Mouse (Mus musculus): ENCODE results near the gene Gm4181. TPM values are rescaled to one million over a fixed set of nuclear protein-coding genes. Genes with fewer than 3 reads are reported as not detected.
"Not testable (repeated sequence)": the region's sequence is repeated elsewhere in the genome, so short reads cannot be mapped to it uniquely, and the experiment has no call there.

Gene Gm4181
- not detected in 2 replicates for polyA plus RNA-seq (2015; fragmentation: Nextera tagmentation; extraction: Ambion mirVana)

DNA sequence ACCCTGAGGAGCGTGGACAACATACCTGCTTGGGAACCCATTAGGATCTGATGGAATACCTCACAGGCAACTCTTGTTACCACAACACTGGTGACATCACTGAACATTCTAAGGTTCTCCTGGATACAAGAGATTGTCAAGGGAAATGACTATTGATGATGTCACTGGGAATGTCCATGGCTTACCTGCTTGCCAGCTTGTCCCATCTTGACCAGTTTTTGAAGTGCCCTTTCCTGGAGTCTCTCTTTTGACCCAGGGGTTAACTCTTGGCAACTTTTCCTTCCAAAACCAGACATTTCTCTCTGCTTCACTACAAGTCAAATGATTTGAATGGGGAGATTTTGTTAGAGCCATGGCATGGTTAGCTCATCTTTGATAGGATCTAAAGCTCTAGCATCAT lies at the start of gene Gm4181:
TSS of gene Gm4181 (minus strand) at position 101 of the 400 bp plus-strand sequence.
- ATAC-seq; H3K4me2 ChIP-seq (ENCODE audit: low read length); H3K27ac ChIP-seq (ENCODE audit: low read length); H3K27me3 ChIP-seq (ENCODE audit: control insufficient read depth, insufficient read depth, low read depth, low read length); H3K4me3 ChIP-seq (ENCODE audit: low read depth, low read length); H3K9me3 ChIP-seq (replicated peaks; ENCODE audit: control insufficient read depth, low read length, poor library complexity, severe bottlenecking); H3K36me3 ChIP-seq (ENCODE audit: control insufficient read depth, insufficient read depth, low read length); H3K9ac ChIP-seq (ENCODE audit: low read depth, low read length); H3K4me1 ChIP-seq (ENCODE audit: control insufficient read depth, insufficient read depth, low read length): not testable (repeated sequence)
- WGBS, result 89% methylated on average over 1 of the region's 1 CpGs

DNA sequence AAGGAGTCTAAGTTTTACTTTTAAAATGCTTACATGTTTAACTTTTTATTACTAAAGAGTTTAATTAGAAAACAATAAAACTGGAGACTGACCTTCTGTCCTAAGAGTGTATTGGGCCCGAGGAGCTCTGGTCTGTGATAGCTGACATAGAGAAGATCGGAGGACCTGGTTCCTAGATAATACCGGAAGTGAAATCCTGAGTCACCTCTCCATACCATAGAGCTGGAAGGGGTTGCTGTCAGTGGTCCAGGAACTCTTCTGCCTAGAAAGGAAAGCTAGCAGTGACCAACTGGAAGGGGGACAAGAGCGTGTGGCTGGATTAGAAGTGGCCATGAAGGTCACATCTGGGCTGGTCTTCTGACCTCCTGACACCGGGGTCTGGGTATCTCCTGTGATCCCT lies 41.8 kb upstream of the Gm4181 start:
- 95% methylated on average over 5 of the region's 5 CpGs for WGBS
- no peak for ATAC-seq
- H3K27me3 ChIP-seq (ENCODE audit: control insufficient read depth, insufficient read depth, low read depth, low read length), result no peaks in the 10 kb centered on the region

DNA sequence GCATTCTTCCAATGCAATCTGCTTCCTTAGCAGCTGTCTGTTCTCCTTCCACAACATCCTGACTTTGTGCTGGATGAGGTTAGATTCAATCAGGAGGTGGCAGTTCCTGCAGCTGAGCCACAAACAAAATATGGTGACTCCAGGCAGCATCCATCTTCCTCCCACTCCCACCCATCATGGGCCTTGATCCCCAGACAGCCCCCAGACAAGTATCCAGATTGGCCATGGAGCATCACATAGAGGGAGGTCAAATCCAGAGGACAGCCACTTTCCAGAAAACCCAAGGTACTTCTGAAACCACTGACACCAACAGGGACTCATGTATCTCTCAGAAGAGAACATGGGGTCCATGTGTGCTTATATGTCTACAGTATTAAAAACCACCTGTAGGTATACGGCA lies 3.0 kb downstream of the Gm4181 start:
- not testable (repeated sequence) for H3K4me2 ChIP-seq (ENCODE audit: low read length); H3K9me3 ChIP-seq (replicated peaks; ENCODE audit: control insufficient read depth, low read length, poor library complexity, severe bottlenecking); ATAC-seq; H3K4me1 ChIP-seq (ENCODE audit: control insufficient read depth, insufficient read depth, low read length); H3K9ac ChIP-seq (ENCODE audit: low read depth, low read length); H3K4me3 ChIP-seq (ENCODE audit: low read depth, low read length); H3K36me3 ChIP-seq (ENCODE audit: control insufficient read depth, insufficient read depth, low read length); H3K27ac ChIP-seq (ENCODE audit: low read length); H3K27me3 ChIP-seq (ENCODE audit: control insufficient read depth, insufficient read depth, low read depth, low read length)
- WGBS, result 95% methylated on average over 1 of the region's 1 CpGs

More for the DNA sequence above, 41.8 kb upstream of the Gm4181 start:
- H3K4me3 ChIP-seq (ENCODE audit: low read depth, low read length), result no peak overlapping the region
- H3K4me2 ChIP-seq (ENCODE audit: low read length), result no peak overlapping the region
- H3K4me1 ChIP-seq (ENCODE audit: control insufficient read depth, insufficient read depth, low read length), result no peaks in the 10 kb centered on the region
- H3K9ac ChIP-seq (ENCODE audit: low read depth, low read length), result no peak overlapping the region
- no peaks in the 10 kb centered on the region for H3K36me3 ChIP-seq (ENCODE audit: control insufficient read depth, insufficient read depth, low read length)
- H3K9me3 ChIP-seq (replicated peaks; ENCODE audit: control insufficient read depth, low read length, poor library complexity, severe bottlenecking), result no peaks in the 10 kb centered on the region
- no peak overlapping the region for H3K27ac ChIP-seq (ENCODE audit: low read length)

DNA sequence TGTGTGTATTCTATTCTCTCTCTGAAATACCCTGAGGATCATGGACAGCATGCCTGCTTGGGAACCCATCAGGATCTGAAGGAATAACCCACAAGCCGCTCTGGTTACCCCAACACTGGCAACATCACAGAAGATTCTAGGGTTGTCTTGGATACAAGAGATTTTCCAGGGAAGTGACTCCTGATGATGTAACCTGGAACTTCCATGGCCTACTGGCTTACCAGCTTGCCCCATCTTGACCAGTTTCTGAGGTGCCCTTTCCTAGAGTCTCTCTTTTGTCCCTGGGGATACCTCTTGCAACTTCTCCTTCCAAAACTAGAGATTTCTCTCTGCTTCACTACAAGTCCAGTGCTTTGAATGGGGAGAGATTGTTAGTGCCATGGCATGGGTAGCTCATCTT lies 24.3 kb downstream of the Gm4181 start, which contains the start of gene Gm17078:
TSS of gene Gm17078 (minus strand) at position 101 of the 400 bp plus-strand sequence.
- 65% methylated on average over 1 of the region's 1 CpGs for WGBS

DNA sequence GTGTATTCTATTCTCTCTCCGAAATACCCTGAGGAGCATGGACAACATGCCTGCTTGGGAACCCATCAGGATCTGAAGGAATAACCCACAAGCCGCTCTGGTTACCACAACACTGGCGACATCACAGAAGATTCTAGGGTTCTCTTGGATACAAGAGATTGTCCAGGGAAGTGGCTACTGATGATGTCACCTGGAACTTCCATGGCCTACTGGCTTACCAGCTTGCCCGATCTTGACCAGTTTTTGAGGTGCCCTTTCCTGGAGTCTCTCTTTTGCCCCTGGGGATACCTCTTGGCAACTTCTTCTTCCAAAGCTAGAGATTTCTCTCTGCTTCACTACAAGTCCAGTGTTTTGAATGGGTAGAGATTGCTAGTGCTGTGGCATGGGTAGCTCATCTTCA lies 43.4 kb downstream of the Gm4181 start, which contains the start of gene Gm17174:
TSS of gene Gm17174 (minus strand) at position 101 of the 400 bp plus-strand sequence.
- 95% methylated on average over 4 of the region's 4 CpGs for WGBS
- H3K27me3 ChIP-seq (ENCODE audit: control insufficient read depth, insufficient read depth, low read depth, low read length); H3K4me2 ChIP-seq (ENCODE audit: low read length); H3K4me3 ChIP-seq (ENCODE audit: low read depth, low read length); H3K27ac ChIP-seq (ENCODE audit: low read length); H3K4me1 ChIP-seq (ENCODE audit: control insufficient read depth, insufficient read depth, low read length); H3K9ac ChIP-seq (ENCODE audit: low read depth, low read length); ATAC-seq; H3K9me3 ChIP-seq (replicated peaks; ENCODE audit: control insufficient read depth, low read length, poor library complexity, severe bottlenecking); H3K36me3 ChIP-seq (ENCODE audit: control insufficient read depth, insufficient read depth, low read length): not testable (repeated sequence)

More for the DNA sequence above, 24.3 kb downstream of the Gm4181 start, which contains the start of gene Gm17078:
- ATAC-seq, result no peak
- no peaks in the 10 kb centered on the region for H3K4me1 ChIP-seq (ENCODE audit: control insufficient read depth, insufficient read depth, low read length)
- H3K9ac ChIP-seq (ENCODE audit: low read depth, low read length), result no peak within 1 kb of the TSS
- no peak within 1 kb of the TSS for H3K4me3 ChIP-seq (ENCODE audit: low read depth, low read length)
- H3K27ac ChIP-seq (ENCODE audit: low read length), result no peak within 1 kb of the TSS
- no peaks in the 10 kb centered on the region for H3K27me3 ChIP-seq (ENCODE audit: control insufficient read depth, insufficient read depth, low read depth, low read length)
- H3K9me3 ChIP-seq (replicated peaks; ENCODE audit: control insufficient read depth, low read length, poor library complexity, severe bottlenecking), result no peaks in the 10 kb centered on the region
- H3K4me2 ChIP-seq (ENCODE audit: low read length), result no peak within 1 kb of the TSS
- no peaks in the 10 kb centered on the region for H3K36me3 ChIP-seq (ENCODE audit: control insufficient read depth, insufficient read depth, low read length)

Other genes with a start within 250 kb of the Gm4181 start
- gene Vmn2r88, start 224.8 kb downstream of the Gm4181 start, polyA plus RNA-seq (2015; fragmentation: Nextera tagmentation; extraction: Ambion mirVana), result not detected in 2 replicates
- gene Vmn2r89, start 183.8 kb downstream of the Gm4181 start, polyA plus RNA-seq (2015; fragmentation: Nextera tagmentation; extraction: Ambion mirVana), result not detected in 2 replicates
- gene Gm5622, start 82.9 kb downstream of the Gm4181 start, polyA plus RNA-seq (2015; fragmentation: Nextera tagmentation; extraction: Ambion mirVana), result not detected in 2 replicates
- gene Gm17175, start 61.6 kb downstream of the Gm4181 start, polyA plus RNA-seq (2015; fragmentation: Nextera tagmentation; extraction: Ambion mirVana), result not detected in 2 replicates
- not detected in 2 replicates for gene Gm17174, start 43.5 kb downstream of the Gm4181 start, polyA plus RNA-seq (2015; fragmentation: Nextera tagmentation; extraction: Ambion mirVana)
- not detected in 2 replicates for gene Gm17078, start 24.4 kb downstream of the Gm4181 start, polyA plus RNA-seq (2015; fragmentation: Nextera tagmentation; extraction: Ambion mirVana)
- not detected in 2 replicates for gene Gm17079, start 59.8 kb upstream of the Gm4181 start, polyA plus RNA-seq (2015; fragmentation: Nextera tagmentation; extraction: Ambion mirVana)
- not detected in 2 replicates for gene Gm5800, start 81.5 kb upstream of the Gm4181 start, polyA plus RNA-seq (2015; fragmentation: Nextera tagmentation; extraction: Ambion mirVana)
- gene Ang4, start 137.9 kb upstream of the Gm4181 start, polyA plus RNA-seq (2015; fragmentation: Nextera tagmentation; extraction: Ambion mirVana), result not detected in 2 replicates
- gene AY358078, start 164.4 kb upstream of the Gm4181 start, polyA plus RNA-seq (2015; fragmentation: Nextera tagmentation; extraction: Ambion mirVana), result not detected in 2 replicates
- not detected in 2 replicates for gene Ear6, start 218.0 kb upstream of the Gm4181 start, polyA plus RNA-seq (2015; fragmentation: Nextera tagmentation; extraction: Ambion mirVana)
- 86.5 and 92.0 TPM in 2 replicates for gene Mettl17, start 249.2 kb upstream of the Gm4181 start, polyA plus RNA-seq (2015; fragmentation: Nextera tagmentation; extraction: Ambion mirVana)